Comparison of ENCODE assay signal across 18 mouse cellular contexts in the genomic region with DNA sequence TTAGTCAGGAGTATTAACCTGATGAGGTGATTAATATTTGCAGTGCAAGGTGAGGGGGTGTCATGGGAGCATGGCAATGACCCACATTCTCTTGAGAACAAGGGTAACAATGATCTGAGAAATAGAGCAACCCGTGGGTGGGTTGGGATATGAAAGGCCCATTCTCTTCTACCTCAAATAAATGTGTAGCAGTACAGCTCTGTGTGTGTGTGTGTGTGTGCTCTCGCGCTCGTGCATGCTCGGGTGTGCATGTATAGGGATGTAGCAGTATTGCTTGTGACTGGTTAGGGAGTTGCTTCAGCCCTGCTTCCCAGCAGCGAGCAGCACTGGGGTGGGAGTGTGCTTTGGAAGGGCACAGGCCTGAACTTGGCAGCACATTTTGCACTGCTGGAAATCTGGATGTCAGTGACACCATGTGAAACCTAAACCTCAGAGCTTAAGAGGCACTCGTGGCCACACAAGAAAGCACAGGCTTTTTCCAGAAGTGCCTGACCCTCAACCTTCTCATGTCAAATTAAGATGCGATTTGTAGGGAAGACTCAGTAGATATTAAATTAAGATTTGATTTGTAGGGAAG. TPM values are rescaled to one million over a fixed set of nuclear protein-coding genes. Genes with fewer than 3 reads are reported as not detected.
A peak's percentile ranks its signal among the peaks of the same experiment; 100 is the strongest.
DNase-seq lines count a peak whose midpoint lies in the region; ATAC-seq and TF ChIP-seq lines count a peak whose summit lies in the region.
"Had no signal": no experiment of that assay in that cellular context is flagged by ENCODE, and none has a peak within 500 bp of the region (broad histone marks: within the 10 kb centered on the region; RNA-seq: fewer than 3 reads in every experiment).

No protein-coding gene starts in this region.

- no peak for DNase-seq in forebrain, postnatal 0 days
- DNase-seq in forebrain, embryonic 11.5 days (ENCODE audit: low spot score) = no peak
- DNase-seq in gastrocnemius, adult 8-10 months (ENCODE audit: low spot score in 2 of 2) = peak; percentile 55 to 69
- no peak for DNase-seq in spleen, adult 12 weeks (ENCODE audit: low spot score)
- no peak for DNase-seq in thymus, postnatal 36 days
- DNase-seq: cerebellum, adult 9-10 months; lung, postnatal 4 days; thymus, postnatal 25 days had no signal

- H3K36me3 ChIP-seq in forebrain, postnatal 0 days (ENCODE audit: insufficient read depth) = peaks cover 42% of the 10 kb centered on the region
- H3K36me3 ChIP-seq in forebrain, embryonic 11.5 days (ENCODE audit: control insufficient read depth, insufficient read depth, low read length) = peaks cover 2% of the 10 kb centered on the region; the same call in 1 of the 2 replicates
- H3K36me3 ChIP-seq in intestine, embryonic 16.5 days (ENCODE audit: control insufficient read depth, insufficient read depth, low read length) = peaks cover 9% of the 10 kb centered on the region
- peaks cover 20% of the 10 kb centered on the region for H3K36me3 ChIP-seq in intestine, embryonic 15.5 days
- H3K36me3 ChIP-seq in myocyte (ENCODE audit: control insufficient read depth, insufficient read depth) = peaks cover 30% of the 10 kb centered on the region

- TF ChIP-seq CTCF in forebrain, postnatal 0 days (IDR thresholded peaks at IDR 0.05; ENCODE audit: low read depth) = no peak

- H3K9ac ChIP-seq in forebrain, postnatal 0 days = no peak overlapping the region
- no peak overlapping the region for H3K9ac ChIP-seq in forebrain, embryonic 11.5 days (ENCODE audit: low read length)
- no peak overlapping the region for H3K9ac ChIP-seq in intestine, embryonic 16.5 days (ENCODE audit: low read depth, low read length)
- no peak overlapping the region for H3K9ac ChIP-seq in intestine, embryonic 15.5 days
- H3K9ac ChIP-seq: hindbrain, embryonic 14.5 days; limb, embryonic 13.5 days; liver, embryonic 14.5 days; lung, embryonic 15.5 days had no signal

- ATAC-seq in forebrain, postnatal 0 days = peak; percentile 19; the same call in 1 of the 2 replicates
- no peak for ATAC-seq in forebrain, embryonic 11.5 days (replicated peaks; ENCODE audit: low FRiP score)
- 0 out of 2 replicates have a peak, but pooled peaks have one; percentile 6 for ATAC-seq in intestine, embryonic 16.5 days
- no peak for ATAC-seq in intestine, embryonic 15.5 days
- ATAC-seq: CD4-positive, CD25-positive, alpha-beta regulatory T cell, adult 4 months; forebrain, embryonic 16.5 days had no signal

- WGBS in forebrain, postnatal 0 days = 79% methylated on average over 8 of the region's 8 CpGs
- WGBS in forebrain, embryonic 11.5 days = 84% methylated on average over 8 of the region's 8 CpGs
- 81% methylated on average over 8 of the region's 8 CpGs for WGBS in intestine, embryonic 16.5 days
- 85% methylated on average over 8 of the region's 8 CpGs for WGBS in intestine, embryonic 15.5 days

- peak; percentile 16 for TF ChIP-seq POLR2A in myocyte (IDR thresholded peaks at IDR 0.05; ENCODE audit: insufficient read length, low read depth)

- H3K9me3 ChIP-seq in forebrain, postnatal 0 days (ENCODE audit: low read length) = no peaks in the 10 kb centered on the region
- no peaks in the 10 kb centered on the region for H3K9me3 ChIP-seq in forebrain, embryonic 11.5 days (ENCODE audit: control insufficient read depth, low read length)
- no peaks in the 10 kb centered on the region for H3K9me3 ChIP-seq in intestine, embryonic 16.5 days (ENCODE audit: control insufficient read depth, low read length)
- H3K9me3 ChIP-seq in intestine, embryonic 15.5 days = no peaks in the 10 kb centered on the region
- H3K9me3 ChIP-seq: G1E; limb, embryonic 13.5 days; lung, embryonic 15.5 days had no signal

- H3K79me2 ChIP-seq in myocyte (ENCODE audit: control insufficient read depth, insufficient read depth) = no peaks in the 10 kb centered on the region

- H3K4me3 ChIP-seq in forebrain, postnatal 0 days (ENCODE audit: low read depth, low read length) = no peak overlapping the region
- H3K4me3 ChIP-seq in forebrain, embryonic 11.5 days (ENCODE audit: low read depth, low read length) = no peak overlapping the region
- H3K4me3 ChIP-seq in intestine, embryonic 16.5 days (ENCODE audit: low read length) = no peak overlapping the region
- no peak overlapping the region for H3K4me3 ChIP-seq in intestine, embryonic 15.5 days (replicated peaks)
- H3K4me3 ChIP-seq in myocyte = no peak overlapping the region
- H3K4me3 ChIP-seq: limb, embryonic 13.5 days; lung, embryonic 15.5 days had no signal

- no peak overlapping the region for H3ac ChIP-seq in myocyte (ENCODE audit: control insufficient read depth, insufficient read length)

- H3K4me2 ChIP-seq in forebrain, postnatal 0 days (ENCODE audit: low read depth) = no peak overlapping the region
- H3K4me2 ChIP-seq in forebrain, embryonic 11.5 days (ENCODE audit: low read depth, low read length, severe bottlenecking) = no peak overlapping the region
- H3K4me2 ChIP-seq in intestine, embryonic 16.5 days (ENCODE audit: low read depth, low read length) = no peak overlapping the region
- no peak overlapping the region for H3K4me2 ChIP-seq in intestine, embryonic 15.5 days (replicated peaks)
- H3K4me2 ChIP-seq in myocyte (ENCODE audit: low read depth) = no peak overlapping the region
- H3K4me2 ChIP-seq: hindbrain, embryonic 14.5 days; limb, embryonic 13.5 days; lung, embryonic 15.5 days had no signal

- H3K27me3 ChIP-seq in forebrain, postnatal 0 days (ENCODE audit: insufficient read depth, low read length) = no peaks in the 10 kb centered on the region
- no peaks in the 10 kb centered on the region for H3K27me3 ChIP-seq in forebrain, embryonic 11.5 days (ENCODE audit: control insufficient read depth, insufficient read depth, low read length)
- no peaks in the 10 kb centered on the region for H3K27me3 ChIP-seq in intestine, embryonic 16.5 days (replicated peaks; ENCODE audit: control insufficient read depth, insufficient read depth, low read length)
- no peaks in the 10 kb centered on the region for H3K27me3 ChIP-seq in intestine, embryonic 15.5 days (replicated peaks)
- no peaks in the 10 kb centered on the region for H3K27me3 ChIP-seq in myocyte (ENCODE audit: control insufficient read depth, insufficient read depth, insufficient read length)
- H3K27me3 ChIP-seq: limb, embryonic 13.5 days; lung, embryonic 15.5 days had no signal

- H3K27ac ChIP-seq in forebrain, postnatal 0 days (ENCODE audit: low read depth, low read length) = no peak overlapping the region
- H3K27ac ChIP-seq in forebrain, embryonic 11.5 days (ENCODE audit: low read depth, low read length) = no peak overlapping the region
- no peak overlapping the region for H3K27ac ChIP-seq in intestine, embryonic 16.5 days (ENCODE audit: low read length)
- no peak overlapping the region for H3K27ac ChIP-seq in intestine, embryonic 15.5 days
- H3K27ac ChIP-seq: hindbrain, embryonic 14.5 days; limb, embryonic 13.5 days; liver, embryonic 14.5 days; lung, embryonic 15.5 days had no signal

- H3K4me1 ChIP-seq in forebrain, postnatal 0 days (ENCODE audit: insufficient read depth) = no peaks in the 10 kb centered on the region
- H3K4me1 ChIP-seq in forebrain, embryonic 11.5 days (replicated peaks; ENCODE audit: control insufficient read depth, insufficient read depth, low read length) = no peaks in the 10 kb centered on the region
- no peaks in the 10 kb centered on the region for H3K4me1 ChIP-seq in intestine, embryonic 16.5 days (ENCODE audit: control insufficient read depth, insufficient read depth, low read length)
- no peaks in the 10 kb centered on the region for H3K4me1 ChIP-seq in intestine, embryonic 15.5 days (replicated peaks)
- H3K4me1 ChIP-seq: limb, embryonic 13.5 days; lung, embryonic 15.5 days had no signal

TF ChIP-seq in myocyte, 11 proteins besides CTCF, POLR2A, EP300 and RAD21:
- peak; percentile 72 for TF ChIP-seq POLR2AphosphoS2 (IDR thresholded peaks at IDR 0.05; ENCODE audit: insufficient read length, low read depth)
- no peak for TF ChIP-seq TCF12 (IDR thresholded peaks at IDR 0.05; ENCODE audit: insufficient read depth, poor library complexity, severe bottlenecking)
TF ChIP-seq in myocyte: peak in this region for 1.

RNA-seq across cellular contexts. Expression of gene G3bp1, which starts 32.6 kb away (rescaled TPM):
- 62.8 and 81.0 TPM in 2 replicates for total RNA-seq in forebrain, postnatal 0 days (2014; rRNA removed)
- 76.9 and 85.0 TPM in 2 replicates for polyA plus RNA-seq in forebrain, postnatal 0 days (2015; fragmentation: Nextera tagmentation; extraction: Ambion mirVana)
- 267 and 273 TPM in 2 replicates for polyA plus RNA-seq in forebrain, embryonic 11.5 days (2014; fragmentation: Nextera tagmentation; extraction: Ambion mirVana)
- 137 and 153 TPM in 2 replicates for polyA plus RNA-seq in intestine, embryonic 16.5 days (2015; fragmentation: Nextera tagmentation; extraction: Ambion mirVana)
- 163 and 179 TPM in 2 replicates for polyA plus RNA-seq in intestine, embryonic 15.5 days (2015; fragmentation: Nextera tagmentation; extraction: Ambion mirVana)
- total RNA-seq in gastrocnemius, adult 8-10 months (2022) = 10 to 100 TPM; 57.3 to 63.3 (median 62.0) TPM
- polyA plus RNA-seq in myocyte (2012; fragmentation: generic; extraction: Trizol) = 52.2 TPM

RNA-seq across cellular contexts. Expression of gene Atox1, which starts 41.0 kb away (rescaled TPM):
- 141 and 193 TPM in 2 replicates for total RNA-seq in forebrain, postnatal 0 days (2014; rRNA removed)
- polyA plus RNA-seq in forebrain, postnatal 0 days (2015; fragmentation: Nextera tagmentation; extraction: Ambion mirVana) = 268 and 340 TPM in 2 replicates
- 209 and 211 TPM in 2 replicates for polyA plus RNA-seq in forebrain, embryonic 11.5 days (2014; fragmentation: Nextera tagmentation; extraction: Ambion mirVana)
- polyA plus RNA-seq in intestine, embryonic 16.5 days (2015; fragmentation: Nextera tagmentation; extraction: Ambion mirVana) = 408 and 413 TPM in 2 replicates
- 370 and 402 TPM in 2 replicates for polyA plus RNA-seq in intestine, embryonic 15.5 days (2015; fragmentation: Nextera tagmentation; extraction: Ambion mirVana)
- total RNA-seq in gastrocnemius, adult 8-10 months (2022) = 10 to 100 TPM; 42.0 to 46.5 (median 45.9) TPM
- polyA plus RNA-seq in myocyte (2012; fragmentation: generic; extraction: Trizol) = 264 TPM

Comparison
In these comparisons a context has a peak if more than half of its experiments do, and no peak if none do; other contexts are left out.
1. ATAC-seq: peak in forebrain, postnatal 0 days (single experiment) and intestine, embryonic 16.5 days (single experiment); none in forebrain, embryonic 11.5 days (single experiment) and intestine, embryonic 15.5 days (single experiment).
2. DNase-seq: peak in gastrocnemius, adult 8-10 months (2 of 2); none in forebrain, postnatal 0 days (single experiment), forebrain, embryonic 11.5 days (single experiment), spleen, adult 12 weeks (single experiment) and thymus, postnatal 36 days (0 of 2).